Mouse (Mus musculus): ENCODE measurements around the gene Atp2a2.

Gene Atp2a2

GRCm38 (mm10) chr5:122518247-122518646, 16.2 kb upstream of the Atp2a2 start:
- DNase-seq = no peak

GRCm38 (mm10) chr5:122516901-122517300, 14.9 kb upstream of the Atp2a2 start:
- no peak for DNase-seq

- DNase-seq = no peak
Observed at GRCm38 (mm10) chr5:122516029-122516730, 14.2 kb upstream of the Atp2a2 start.

- DNase-seq = no peak
Observed at GRCm38 (mm10) chr5:122514127-122514521, 12.1 kb upstream of the Atp2a2 start.

- DNase-seq = no peak
Observed at GRCm38 (mm10) chr5:122513421-122514126, 11.5 kb upstream of the Atp2a2 start.

GRCm38 (mm10) chr5:122512011-122512410, 10.0 kb upstream of the Atp2a2 start:
- no peak for DNase-seq

- DNase-seq = peak; percentile 62
Observed at GRCm38 (mm10) chr5:122511405-122511804, 9.4 kb upstream of the Atp2a2 start.

- peak; percentile 86 for DNase-seq
Observed at GRCm38 (mm10) chr5:122510651-122511157, 8.7 kb upstream of the Atp2a2 start.

GRCm38 (mm10) chr5:122509608-122510007, 7.6 kb upstream of the Atp2a2 start:
- DNase-seq = peak; percentile 62

- peak; percentile 94 for DNase-seq
Observed at GRCm38 (mm10) chr5:122508861-122509306, 6.9 kb upstream of the Atp2a2 start.

GRCm38 (mm10) chr5:122507396-122507795, 5.4 kb upstream of the Atp2a2 start:
- DNase-seq = peak; percentile 57

GRCm38 (mm10) chr5:122506462-122506861, 4.4 kb upstream of the Atp2a2 start:
- DNase-seq = peak; percentile 21

GRCm38 (mm10) chr5:122505554-122505953, 3.5 kb upstream of the Atp2a2 start:
- DNase-seq = peak; percentile 25

- DNase-seq = no peak
Observed at GRCm38 (mm10) chr5:122503760-122504119, 1.7 kb upstream of the Atp2a2 start.

- no peak for DNase-seq
Observed at GRCm38 (mm10) chr5:122503015-122503759, 1.2 kb upstream of the Atp2a2 start.

- peak; percentile 77 for DNase-seq
Observed at GRCm38 (mm10) chr5:122501101-122502076, 636 bp downstream of the Atp2a2 start.

- no peak for DNase-seq
Observed at GRCm38 (mm10) chr5:122500563-122500962, 1.5 kb downstream of the Atp2a2 start.

GRCm38 (mm10) chr5:122500141-122500540, 1.9 kb downstream of the Atp2a2 start:
- DNase-seq = no peak

- DNase-seq = no peak
Observed at GRCm38 (mm10) chr5:122498046-122498445, 4.0 kb downstream of the Atp2a2 start.

GRCm38 (mm10) chr5:122496990-122497389, 5.0 kb downstream of the Atp2a2 start:
- DNase-seq = no peak

GRCm38 (mm10) chr5:122494449-122494848, 7.6 kb downstream of the Atp2a2 start:
- no peak for DNase-seq

GRCm38 (mm10) chr5:122493035-122493434, 9.0 kb downstream of the Atp2a2 start:
- DNase-seq = no peak

Data from cerebellum, adult 9-11 months (tissue).